In genomic region chr17:7621262-7621661, GRCm38 (mm10) we compare ENCODE assay signal across 19 mouse cellular contexts.
DNase-seq lines count a peak whose midpoint lies in the region; ATAC-seq and TF ChIP-seq lines count a peak whose summit lies in the region.
"Had no signal": no experiment of that assay in that cellular context is flagged by ENCODE, and none has a peak within 500 bp of the region (broad histone marks: within the 10 kb centered on the region; RNA-seq: fewer than 3 reads in every experiment).

No protein-coding gene starts in this region.

- no peaks in the 10 kb centered on the region for H3K36me3 ChIP-seq in heart, adult 2 months (ENCODE audit: control insufficient read depth, insufficient read depth, low read length)
- no peaks in the 10 kb centered on the region for H3K36me3 ChIP-seq in heart, embryonic 12.5 days
- H3K36me3 ChIP-seq in midbrain, embryonic 10.5 days, result no peaks in the 10 kb centered on the region
- H3K36me3 ChIP-seq: embryonic facial prominence, embryonic 10.5 days; forebrain, embryonic 15.5 days; midbrain, embryonic 12.5 days had no signal

- TF ChIP-seq POLR2A in heart, adult 2 months (IDR thresholded peaks at IDR 0.05; ENCODE audit: insufficient read depth, low read depth, low read length), result no peak

- WGBS in heart, adult 2 months, result 69% methylated on average over 2 of the region's 2 CpGs
- 67% methylated on average over 2 of the region's 2 CpGs for whole genome bisulfite sequencing in heart, embryonic 12.5 days
- WGBS in midbrain, embryonic 10.5 days, result 87% methylated on average over 2 of the region's 2 CpGs

- no peaks in the 10 kb centered on the region for H3K27me3 ChIP-seq in heart, adult 2 months (ENCODE audit: control insufficient read depth, insufficient read depth, low read length)
- no peaks in the 10 kb centered on the region for H3K27me3 ChIP-seq in heart, embryonic 12.5 days (replicated peaks)
- H3K27me3 ChIP-seq in midbrain, embryonic 10.5 days (ENCODE audit: low read depth, poor library complexity, severe bottlenecking), result no peaks in the 10 kb centered on the region
- H3K27me3 ChIP-seq: forebrain, embryonic 15.5 days; midbrain, embryonic 12.5 days had no signal

- DNase-seq in heart, adult 2 months, result peak; percentile 38 to 64
- DNase-seq in brain, adult 2 months (ENCODE audit: low read depth, low spot score), result peak; percentile 5
- peak; percentile 58 for DNase-seq in heart, adult 8-10 months (ENCODE audit: low spot score)
- peak; percentile 84 for DNase-seq in skeletal muscle tissue, adult 2 months (ENCODE audit: low read depth, low spot score)
- no peak for DNase-seq in layer of hippocampus, adult 11-12 months (ENCODE audit: low spot score)
- DNase-seq in midbrain, embryonic 10.5 days (ENCODE audit: low spot score), result no peak
- DNase-seq: adrenal gland, adult 8-10 months; cerebellum, adult 11-12 months; cerebellum, postnatal 36 days; kidney, adult 2 months; kidney, postnatal 4 days; lung, embryonic 14.5 days had no signal

- H3K9me3 ChIP-seq in heart, embryonic 12.5 days (replicated peaks), result 0 out of 2 replicates have a peak, but pooled peaks cover 7% of the 10 kb centered on the region
- H3K9me3 ChIP-seq in midbrain, embryonic 10.5 days (replicated peaks), result no peaks in the 10 kb centered on the region
- H3K9me3 ChIP-seq: embryonic facial prominence, embryonic 10.5 days; forebrain, embryonic 15.5 days; midbrain, embryonic 12.5 days had no signal

- H3K9ac ChIP-seq in heart, adult 2 months (ENCODE audit: low read depth, low read length), result no peak overlapping the region
- H3K9ac ChIP-seq in heart, embryonic 12.5 days, result no peak overlapping the region
- H3K9ac ChIP-seq: forebrain, embryonic 15.5 days; lung, embryonic 14.5 days; midbrain, embryonic 12.5 days had no signal

- intact Hi-C loops in heart, adult 2 months (cut with DNase I), result no loop called here

- H3K79me2 ChIP-seq in heart, adult 2 months (replicated peaks; ENCODE audit: control insufficient read depth, insufficient read depth, low read length), result no peaks in the 10 kb centered on the region

- TF ChIP-seq EP300 in heart, adult 2 months (IDR thresholded peaks at IDR 0.05; ENCODE audit: insufficient read depth, low read depth, low read length), result peak; percentile 36; the same call in 1 of the 2 replicates

- H3K4me3 ChIP-seq in heart, adult 2 months, result no peak overlapping the region
- no peak overlapping the region for H3K4me3 ChIP-seq in heart, embryonic 12.5 days
- H3K4me3 ChIP-seq in midbrain, embryonic 10.5 days, result no peak overlapping the region
- H3K4me3 ChIP-seq: embryonic facial prominence, embryonic 10.5 days; erythroblast, embryonic 14.5 days; forebrain, embryonic 15.5 days; midbrain, embryonic 12.5 days had no signal

- no peak for TF ChIP-seq CTCF in heart, adult 2 months (IDR thresholded peaks at IDR 0.05)

- no peak for ATAC-seq in heart, embryonic 12.5 days (ENCODE audit: insufficient number of reproducible peaks, low FRiP score)
- ATAC-seq: forebrain, embryonic 15.5 days had no signal

- H3K4me2 ChIP-seq in heart, embryonic 12.5 days, result no peak overlapping the region
- H3K4me2 ChIP-seq: forebrain, embryonic 15.5 days; liver, embryonic 11.5 days; lung, embryonic 14.5 days; midbrain, embryonic 12.5 days had no signal

- H3K27ac ChIP-seq in heart, adult 2 months, result peak overlapping the region; percentile 53
- no peak overlapping the region for H3K27ac ChIP-seq in heart, embryonic 12.5 days (ENCODE audit: poor library complexity, severe bottlenecking)
- H3K27ac ChIP-seq in midbrain, embryonic 10.5 days (replicated peaks), result no peak overlapping the region
- H3K27ac ChIP-seq: embryonic facial prominence, embryonic 10.5 days; forebrain, embryonic 15.5 days; macrophage; midbrain, embryonic 12.5 days had no signal

- H3K4me1 ChIP-seq in heart, adult 2 months (ENCODE audit: control insufficient read depth, insufficient read depth, low read length), result peaks cover 1% of the 10 kb centered on the region; the same call in 1 of the 2 replicates
- H3K4me1 ChIP-seq in heart, embryonic 12.5 days (replicated peaks), result no peaks in the 10 kb centered on the region
- no peaks in the 10 kb centered on the region for H3K4me1 ChIP-seq in midbrain, embryonic 10.5 days
- H3K4me1 ChIP-seq: embryonic facial prominence, embryonic 10.5 days; forebrain, embryonic 15.5 days; midbrain, embryonic 12.5 days had no signal

Comparison
In these comparisons a context has a peak if more than half of its experiments do, and no peak if none do; other contexts are left out.
1. DNase-seq: peak in heart, adult 2 months (2 of 2), brain, adult 2 months (single experiment), heart, adult 8-10 months (single experiment) and skeletal muscle tissue, adult 2 months (single experiment); none in layer of hippocampus, adult 11-12 months (single experiment) and midbrain, embryonic 10.5 days (single experiment).